Mouse (Mus musculus): ENCODE measurements around the gene Sapcd1.

GRCm38 (mm10) chr17:35017706-35018030 lies 10.1 kb downstream of the Sapcd1 start:
- TF ChIP-seq CTCF (IDR thresholded peaks at IDR 0.05; ENCODE audit: insufficient read depth, low read length) (no peak), POLR2A (IDR thresholded peaks at IDR 0.05; ENCODE audit: borderline replicate concordance, extremely low read depth, low read depth, low read length) (no peak)
